Mouse (Mus musculus) forebrain, embryonic 11.5 days (tissue): Measurements from ENCODE around the gene Upp2. TPM values are rescaled to one million over a fixed set of nuclear protein-coding genes. Genes with fewer than 3 reads are reported as not detected.

Experiments used
- ATAC-seq: fragments of 200-750 bp; cut with Nextera tagmentation; replicated peaks from 2 replicates; pipeline ENCODE4 v1.8.0; 2017; ENCODE audit warnings: moderate TSS enrichment; ENCODE audit not compliant: low FRiP score
- DNase-seq: peaks from one replicate; pipeline ENCODE4 v3.0.0-alpha.2; 2017; ENCODE audit warnings: low spot score
- H3K27ac ChIP-seq: fragments of 300-500 bp; sonication (generic); 2 replicates; pipeline ENCODE4 v1.5.1; 2014; ENCODE audit warnings: low read depth, low read length
- H3K27me3 ChIP-seq: fragments of 300-500 bp; sonication (generic); 2 replicates; pipeline ENCODE4 v1.6.1; 2014; ENCODE audit warnings: mild to moderate bottlenecking, low read length, mixed read lengths; ENCODE audit not compliant: control insufficient read depth, insufficient read depth
- H3K36me3 ChIP-seq: fragments of 300-500 bp; sonication (generic); 2 replicates; pipeline ENCODE4 v1.6.1; 2014; ENCODE audit warnings: mild to moderate bottlenecking, low read length, moderate library complexity, mixed read lengths; ENCODE audit not compliant: control insufficient read depth, insufficient read depth
- H3K4me1 ChIP-seq: fragments of 300-500 bp; sonication (generic); replicated peaks from 2 replicates; pipeline ENCODE4 v1.6.1; 2014; ENCODE audit warnings: low read length, mixed read lengths; ENCODE audit not compliant: control insufficient read depth, insufficient read depth
- H3K4me2 ChIP-seq: fragments of 300-500 bp; sonication (generic); 2 replicates; pipeline ENCODE4 v1.6.1; 2014; ENCODE audit warnings: low read depth, mild to moderate bottlenecking, low read length, moderate library complexity, mixed read lengths; ENCODE audit not compliant: severe bottlenecking
- H3K4me3 ChIP-seq: fragments of 300-500 bp; sonication (generic); 2 replicates; pipeline ENCODE4 v1.5.1; 2014; ENCODE audit warnings: low read depth, low read length
- H3K9ac ChIP-seq: fragments of 300-500 bp; sonication (generic); 2 replicates; pipeline ENCODE4 v1.6.1; 2014; ENCODE audit warnings: low read length
- H3K9me3 ChIP-seq: fragments of 300-500 bp; sonication (generic); 2 replicates; pipeline ENCODE4 v1.6.1; 2016; ENCODE audit warnings: low read length, mixed read lengths; ENCODE audit not compliant: control insufficient read depth
- WGBS: fragments of 180-500 bp; shearing (Covaris S2); extraction: QIAGEN DNeasy Blood & Tissue Kit; methylation state at CpG from one replicate; pipeline ENCODE4 v1.1.7; 2014; 5-methylcytosine and 5-hydroxymethylcytosine counted together
- polyA plus RNA-seq: library from polyadenylated mRNA; unstranded; fragments of >200 nt; fragmentation: Nextera tagmentation; extraction: Ambion mirVana; gene quantifications from 2 replicates; pipeline ENCODE4 v1.2.1, GENCODE M21; 2014

Gene Upp2
- polyA plus RNA-seq, 1 experiment from 2014 or later: 4.9 TPM

DNA sequence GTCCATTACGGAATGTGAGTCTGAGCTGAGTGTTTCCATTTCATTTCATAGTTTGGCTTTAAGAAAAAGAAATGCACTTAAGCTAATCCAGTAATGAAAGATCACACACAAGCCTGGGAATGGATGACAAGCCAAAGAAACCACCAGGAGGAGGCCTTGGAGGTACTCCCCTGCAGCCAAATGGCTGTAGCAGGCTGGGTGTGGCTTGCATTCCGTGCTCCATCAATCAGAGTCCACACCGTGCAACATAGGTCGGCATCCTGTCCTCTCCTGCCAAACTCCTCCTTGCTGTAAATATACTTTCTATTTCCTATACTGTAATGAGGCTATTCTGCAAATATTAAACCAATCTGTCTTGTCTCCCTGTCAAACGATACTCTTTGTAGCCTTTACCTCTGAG, 143.1 kb downstream of the Upp2 start:
- Histone ChIP-seq H3K4me1 (no peaks in the 10 kb centered on the region), H3K27ac (no peak overlapping the region), H3K4me3 (no peak overlapping the region), H3K27me3 (no peaks in the 10 kb centered on the region), H3K4me2 (no peak overlapping the region), H3K9me3 (no peaks in the 10 kb centered on the region), H3K36me3 (no peaks in the 10 kb centered on the region), H3K9ac (no peak overlapping the region)
- DNase-seq (no peak), ATAC-seq (no peak)
- WGBS: 84% methylated on average over 5 of the region's 5 CpGs

DNA sequence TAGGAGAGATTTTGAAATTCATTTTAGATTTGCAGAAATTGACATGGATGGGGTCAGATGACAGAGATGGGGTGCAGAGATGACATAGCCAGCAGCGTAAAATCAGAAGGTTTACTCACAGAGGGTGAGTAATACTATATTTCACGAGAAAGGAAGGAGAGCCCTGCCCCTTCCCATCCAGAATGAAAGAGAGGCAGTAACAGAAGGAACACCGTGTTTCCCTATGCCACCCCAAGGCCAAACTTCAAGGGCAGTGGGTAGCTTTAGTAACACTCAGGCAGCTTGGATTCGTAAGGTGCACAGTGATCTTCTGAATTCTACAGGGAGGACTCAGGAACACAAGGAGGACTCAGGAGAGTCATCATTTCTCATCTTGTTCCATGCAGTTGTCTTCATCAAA, 144.0 kb downstream of the Upp2 start:
- no peak overlapping the region for H3K27ac ChIP-seq
- DNase-seq (no peak), ATAC-seq (no peak)
- H3K4me2 ChIP-seq: no peak overlapping the region
- 82% methylated on average over 4 of the region's 4 CpGs for WGBS
- no peak overlapping the region for H3K4me3 ChIP-seq
- no peaks in the 10 kb centered on the region for H3K27me3 ChIP-seq
- H3K9ac ChIP-seq: no peak overlapping the region
- no peaks in the 10 kb centered on the region for H3K36me3 ChIP-seq
- no peaks in the 10 kb centered on the region for H3K4me1 ChIP-seq
- no peaks in the 10 kb centered on the region for H3K9me3 ChIP-seq

DNA sequence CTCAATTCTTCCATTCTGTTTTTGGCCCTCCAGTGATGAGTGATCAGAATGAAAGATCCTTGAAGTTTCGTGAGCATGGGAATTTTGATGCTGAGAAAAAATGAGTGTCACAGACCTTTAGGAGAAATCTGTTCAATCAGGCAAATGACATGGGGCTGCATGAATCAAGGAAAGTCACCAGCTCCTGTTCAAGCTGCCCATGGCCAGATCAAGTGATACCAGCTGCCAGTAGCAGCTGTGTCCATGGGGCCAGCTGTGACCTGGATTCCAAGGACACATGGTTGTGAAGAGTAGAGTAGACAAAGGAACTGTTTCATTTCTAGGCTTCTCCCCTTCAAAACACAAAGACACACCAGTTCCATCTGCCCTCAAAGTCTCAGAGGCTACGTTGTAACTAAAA, 144.4 kb downstream of the Upp2 start:
- no peaks in the 10 kb centered on the region for H3K4me1 ChIP-seq

DNA sequence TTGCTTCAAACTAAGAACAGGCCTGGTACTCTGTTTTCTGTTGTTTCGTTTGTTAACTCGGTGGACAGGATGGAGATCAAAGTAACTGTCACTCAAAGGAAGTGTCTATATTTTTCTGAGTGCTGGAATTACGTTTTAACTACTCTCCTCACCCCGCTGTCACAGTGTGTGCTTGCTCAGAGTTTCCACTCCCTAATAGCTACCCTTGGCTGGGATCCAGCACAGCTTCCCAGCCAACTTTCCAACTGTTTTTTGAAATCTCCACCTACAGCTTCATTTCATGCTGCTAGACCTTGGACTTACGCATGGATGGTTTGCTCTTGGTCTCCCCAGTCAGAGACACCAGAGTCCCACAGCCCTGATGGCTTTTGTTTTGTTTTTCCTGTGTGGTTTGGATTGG, 144.8 kb downstream of the Upp2 start:
- no peak for DNase-seq
- H3K27ac ChIP-seq: no peak overlapping the region
- no peak overlapping the region for H3K4me2 ChIP-seq
- no peaks in the 10 kb centered on the region for H3K4me1 ChIP-seq
- no peaks in the 10 kb centered on the region for H3K36me3 ChIP-seq
- H3K9ac ChIP-seq: no peak overlapping the region
- WGBS: 75% methylated on average over 5 of the region's 5 CpGs
- no peak for ATAC-seq
- no peak overlapping the region for H3K4me3 ChIP-seq
- no peaks in the 10 kb centered on the region for H3K27me3 ChIP-seq
- H3K9me3 ChIP-seq: no peaks in the 10 kb centered on the region

More for the DNA sequence above, 144.4 kb downstream of the Upp2 start:
- Histone ChIP-seq H3K9me3 (no peaks in the 10 kb centered on the region), H3K9ac (no peak overlapping the region), H3K27ac (no peak overlapping the region), H3K27me3 (no peaks in the 10 kb centered on the region), H3K4me2 (no peak overlapping the region), H3K36me3 (no peaks in the 10 kb centered on the region), H3K4me3 (no peak overlapping the region)
- DNase-seq (no peak), ATAC-seq (no peak)
- WGBS: 68% methylated on average over 2 of the region's 2 CpGs

DNA sequence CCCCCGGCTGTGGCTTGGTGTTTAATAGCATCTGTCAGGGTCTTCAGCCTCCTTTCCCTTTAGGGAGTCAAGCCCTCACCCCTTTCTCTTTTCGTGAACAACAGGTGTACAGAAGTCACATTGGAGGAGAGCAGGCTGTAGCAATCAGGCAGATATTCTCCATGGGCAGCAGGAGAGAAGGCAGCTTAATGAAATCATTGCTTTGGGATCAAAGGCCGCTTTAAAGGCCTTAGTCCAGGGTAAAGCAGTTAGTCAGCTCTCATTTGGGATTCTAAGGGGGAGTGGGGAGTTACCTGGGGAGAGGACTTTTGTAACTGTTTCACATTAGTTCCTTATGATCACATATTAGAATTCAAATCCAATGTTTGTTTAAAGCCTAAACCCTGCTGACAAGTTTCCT, 150.8 kb downstream of the Upp2 start:
- H3K36me3 ChIP-seq: no peaks in the 10 kb centered on the region
- H3K9ac ChIP-seq: no peak overlapping the region
- no peak overlapping the region for H3K4me2 ChIP-seq
- H3K27ac ChIP-seq: no peak overlapping the region
- no peak for ATAC-seq
- peaks cover 3% of the 10 kb centered on the region for H3K9me3 ChIP-seq
- H3K4me1 ChIP-seq: no peaks in the 10 kb centered on the region
- no peaks in the 10 kb centered on the region for H3K27me3 ChIP-seq
- DNase-seq: no peak
- H3K4me3 ChIP-seq: no peak overlapping the region
- 41% methylated on average over 3 of the region's 3 CpGs for WGBS

DNA sequence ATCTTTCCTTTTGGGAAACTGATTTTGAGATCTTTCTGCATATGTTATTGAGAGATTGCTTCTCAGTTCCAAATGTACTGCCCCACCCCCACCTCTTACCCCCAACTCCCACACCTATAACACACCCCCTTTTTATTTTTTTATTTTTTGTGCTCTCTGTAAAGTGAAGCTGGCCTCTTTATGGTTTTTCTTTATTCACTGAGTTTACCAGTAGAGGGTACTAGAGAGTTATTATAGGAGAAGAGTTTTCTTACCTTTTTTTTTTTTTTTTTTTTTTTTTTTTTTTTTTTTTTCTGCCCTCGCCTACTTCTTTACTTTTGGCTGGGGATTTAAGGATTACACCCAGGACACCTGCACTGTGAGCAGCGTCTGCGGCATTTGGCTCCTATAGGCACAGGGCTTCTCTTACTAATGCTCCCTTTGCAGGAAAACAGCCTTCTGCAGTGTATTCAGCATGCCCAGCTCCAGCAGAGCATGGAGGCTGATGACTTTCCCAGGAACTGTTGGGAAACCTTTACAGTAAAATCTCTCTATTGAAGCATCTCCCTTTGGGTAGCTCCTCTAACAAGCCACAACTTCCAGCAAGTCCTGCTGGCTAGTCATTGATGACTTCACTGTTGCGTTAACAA, 170.2 kb downstream of the Upp2 start:
- Histone ChIP-seq H3K4me1 (no peaks in the 10 kb centered on the region), H3K9ac (no peak overlapping the region), H3K9me3 (no peaks in the 10 kb centered on the region), H3K4me3 (no peak overlapping the region), H3K27me3 (no peaks in the 10 kb centered on the region), H3K36me3 (no peaks in the 10 kb centered on the region), H3K27ac (no peak overlapping the region), H3K4me2 (no peak overlapping the region)
- DNase-seq (no peak), ATAC-seq (no peak)
- WGBS: 33% methylated on average over 4 of the region's 4 CpGs

DNA sequence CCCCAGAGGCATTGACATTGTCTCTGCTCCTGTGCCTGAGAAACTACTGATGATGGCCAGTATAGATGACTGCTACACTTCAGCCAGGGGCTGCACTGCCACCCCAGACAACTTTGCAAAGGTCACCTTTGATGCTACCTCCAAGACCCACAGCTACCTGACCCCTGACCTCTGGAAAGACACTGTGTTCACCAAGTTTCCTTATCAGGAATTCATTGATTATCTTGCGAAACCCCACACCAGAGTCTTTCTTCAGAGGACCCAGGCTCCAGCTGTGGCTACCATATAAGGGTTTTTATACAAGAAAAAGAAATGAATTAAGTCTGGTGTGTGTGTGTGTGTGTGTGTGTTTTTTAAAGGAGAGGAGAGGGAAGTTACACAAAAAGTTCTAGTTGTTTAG, 174.1 kb downstream of the Upp2 start:
- no peak overlapping the region for H3K4me2 ChIP-seq
- 83% methylated on average over 1 of the region's 1 CpGs for WGBS

DNA sequence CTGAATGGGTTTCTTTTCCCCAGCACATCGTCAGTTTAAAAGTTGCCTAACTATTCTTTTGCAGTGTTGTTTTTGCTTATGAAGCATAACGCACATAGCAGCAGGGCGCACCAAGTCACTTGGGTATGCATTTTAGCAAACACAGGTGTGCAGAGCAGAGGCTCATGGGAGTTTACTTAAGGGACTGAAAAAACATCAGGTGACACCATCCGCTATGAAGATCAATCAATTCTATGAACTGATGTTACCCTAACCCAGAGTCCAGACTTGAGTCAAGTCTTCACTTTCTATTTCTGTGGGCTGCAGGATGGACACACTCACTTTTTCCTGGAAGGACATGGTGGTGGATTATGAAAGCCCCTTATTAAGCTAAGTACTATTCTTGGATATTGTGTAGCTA, 174.9 kb downstream of the Upp2 start:
- no peaks in the 10 kb centered on the region for H3K4me1 ChIP-seq
- no peaks in the 10 kb centered on the region for H3K27me3 ChIP-seq
- no peaks in the 10 kb centered on the region for H3K36me3 ChIP-seq
- DNase-seq (no peak), ATAC-seq (no peak)
- H3K9me3 ChIP-seq: no peaks in the 10 kb centered on the region
- no peak overlapping the region for H3K27ac ChIP-seq
- H3K9ac ChIP-seq: no peak overlapping the region
- 93% methylated on average over 4 of the region's 4 CpGs for WGBS
- no peak overlapping the region for H3K4me3 ChIP-seq
- H3K4me2 ChIP-seq: no peak overlapping the region

More for the DNA sequence above, 174.1 kb downstream of the Upp2 start:
- ATAC-seq: no peak
- Histone ChIP-seq H3K27ac (no peak overlapping the region), H3K9me3 (no peaks in the 10 kb centered on the region), H3K4me3 (no peak overlapping the region), H3K9ac (no peak overlapping the region), H3K36me3 (no peaks in the 10 kb centered on the region), H3K27me3 (no peaks in the 10 kb centered on the region), H3K4me1 (no peaks in the 10 kb centered on the region)
- DNase-seq: no peak

DNA sequence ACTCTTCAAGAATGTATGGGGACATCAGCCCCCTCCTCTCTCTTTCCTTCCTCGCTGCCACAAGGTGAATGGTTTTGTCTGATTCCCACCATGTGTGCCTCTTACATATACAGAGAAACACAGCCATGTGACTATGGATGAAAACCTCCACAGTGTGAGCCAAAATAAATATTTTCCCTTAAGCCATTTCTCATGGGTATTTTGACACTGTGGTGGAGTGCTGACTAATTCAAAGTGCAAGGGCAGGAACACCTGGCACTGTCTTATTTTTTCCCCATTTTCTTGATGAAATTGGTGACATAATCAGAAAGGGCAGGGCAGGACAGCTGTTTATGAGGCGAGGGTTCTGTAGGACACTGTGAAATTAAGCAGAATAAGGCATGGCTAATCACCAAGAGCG, 176.3 kb downstream of the Upp2 start:
- no peaks in the 10 kb centered on the region for H3K27me3 ChIP-seq
- H3K9me3 ChIP-seq: no peaks in the 10 kb centered on the region
- H3K4me2 ChIP-seq: no peak overlapping the region
- 81% methylated on average over 3 of the region's 3 CpGs for WGBS
- H3K9ac ChIP-seq: no peak overlapping the region
- no peak overlapping the region for H3K4me3 ChIP-seq
- H3K36me3 ChIP-seq: no peaks in the 10 kb centered on the region
- ATAC-seq (no peak), DNase-seq (no peak)
- H3K4me1 ChIP-seq: no peaks in the 10 kb centered on the region
- H3K27ac ChIP-seq: no peak overlapping the region
